Mouse (Mus musculus) myocyte (in vitro differentiated cells): ENCODE data around the gene Cul9. TPM values are rescaled to one million over a fixed set of nuclear protein-coding genes. Genes with fewer than 3 reads are reported as not detected.
A peak's percentile ranks its signal among the peaks of the same experiment; 100 is the strongest.

Source experiments
- H3K27me3 ChIP-seq: one replicate; pipeline ENCODE4 v1.6.1; 2011; ENCODE audit not compliant: control insufficient read depth, insufficient read depth, insufficient read length
- H3K36me3 ChIP-seq: one replicate; pipeline ENCODE4 v1.6.1; 2011; ENCODE audit not compliant: control insufficient read depth, insufficient read depth
- H3K4me2 ChIP-seq: one replicate; pipeline ENCODE4 v1.6.1; 2011; ENCODE audit warnings: low read depth, control low read depth
- H3K4me3 ChIP-seq: one replicate; pipeline ENCODE4 v1.5.1; 2011; ENCODE audit warnings: mild to moderate bottlenecking, control low read depth, moderate library complexity
- H3K79me2 ChIP-seq: one replicate; pipeline ENCODE4 v1.6.1; 2011; ENCODE audit not compliant: control insufficient read depth, insufficient read depth
- H3ac ChIP-seq: one replicate; pipeline ENCODE4 v1.6.1; 2011; ENCODE audit not compliant: control insufficient read depth, insufficient read length
- CEBPB ChIP-seq: IDR thresholded peaks from 2 replicates; pipeline ENCODE4 v1.6.1; 2011; ENCODE audit warnings: mild to moderate bottlenecking, moderate library complexity; ENCODE audit not compliant: poor library complexity, insufficient read depth, severe bottlenecking
- E2F4 ChIP-seq: IDR thresholded peaks from one replicate; pipeline ENCODE4 v1.6.1; 2011; ENCODE audit warnings: mild to moderate bottlenecking, control low read depth, moderate library complexity; ENCODE audit not compliant: insufficient read depth
- MAX ChIP-seq: IDR thresholded peaks from one replicate; pipeline ENCODE4 v1.6.1; 2011; ENCODE audit warnings: low read depth, mild to moderate bottlenecking, control low read depth
- MYOD1 ChIP-seq, 3 experiments: IDR thresholded peaks; one replicate each; pipeline ENCODE4 v1.6.1; 2011; ENCODE audit warnings: control low read depth in 2 of 3, low read depth in 2 of 3, mild to moderate bottlenecking in 2 of 3, moderate library complexity in 1 of 3; ENCODE audit not compliant: insufficient read length in 2 of 3, control insufficient read depth in 1 of 3
- MYOG ChIP-seq, 3 experiments: IDR thresholded peaks; one replicate each; pipeline ENCODE4 v1.6.1; 2011; ENCODE audit warnings: control low read depth in 2 of 3, low read depth in 2 of 3, mild to moderate bottlenecking in 2 of 3; ENCODE audit not compliant: insufficient read length in 2 of 3, control insufficient read depth in 1 of 3, insufficient read depth in 1 of 3
- POLR2A ChIP-seq: IDR thresholded peaks from one replicate; pipeline ENCODE4 v1.6.1; 2011; ENCODE audit warnings: low read depth, mild to moderate bottlenecking, control low read depth, moderate library complexity; ENCODE audit not compliant: insufficient read length
- POLR2AphosphoS2 ChIP-seq: IDR thresholded peaks from one replicate; pipeline ENCODE4 v1.6.1; 2011; ENCODE audit warnings: low read depth, control low read depth; ENCODE audit not compliant: insufficient read length
- REST ChIP-seq: IDR thresholded peaks from one replicate; pipeline ENCODE4 v1.6.1; 2011; ENCODE audit warnings: mild to moderate bottlenecking, control low read depth, moderate library complexity; ENCODE audit not compliant: insufficient read depth, insufficient read length
- SRF ChIP-seq: IDR thresholded peaks from one replicate; pipeline ENCODE4 v1.6.1; 2011; ENCODE audit warnings: low read depth; ENCODE audit not compliant: control insufficient read depth, insufficient read length
- TCF12 ChIP-seq: IDR thresholded peaks from one replicate; pipeline ENCODE4 v1.6.1; 2011; ENCODE audit warnings: mild to moderate bottlenecking, control low read depth; ENCODE audit not compliant: poor library complexity, insufficient read depth, severe bottlenecking
- TCF3 ChIP-seq: IDR thresholded peaks from one replicate; pipeline ENCODE4 v1.6.1; 2011; ENCODE audit warnings: low read depth, control low read depth; ENCODE audit not compliant: insufficient read length
- USF1 ChIP-seq: IDR thresholded peaks from one replicate; pipeline ENCODE4 v1.6.1; 2011; ENCODE audit warnings: low read depth, mild to moderate bottlenecking, control low read depth, moderate library complexity
- polyA plus RNA-seq: library from polyadenylated mRNA; unstranded; fragments of >200 nt; fragmentation: generic; extraction: Trizol; gene quantifications from one replicate; pipeline ENCODE4 v1.2.1, GENCODE M21; 2012; ENCODE audit warnings: missing spikeins

Gene Cul9
- polyA plus RNA-seq, 1 experiment = 0.43 TPM

DNA sequence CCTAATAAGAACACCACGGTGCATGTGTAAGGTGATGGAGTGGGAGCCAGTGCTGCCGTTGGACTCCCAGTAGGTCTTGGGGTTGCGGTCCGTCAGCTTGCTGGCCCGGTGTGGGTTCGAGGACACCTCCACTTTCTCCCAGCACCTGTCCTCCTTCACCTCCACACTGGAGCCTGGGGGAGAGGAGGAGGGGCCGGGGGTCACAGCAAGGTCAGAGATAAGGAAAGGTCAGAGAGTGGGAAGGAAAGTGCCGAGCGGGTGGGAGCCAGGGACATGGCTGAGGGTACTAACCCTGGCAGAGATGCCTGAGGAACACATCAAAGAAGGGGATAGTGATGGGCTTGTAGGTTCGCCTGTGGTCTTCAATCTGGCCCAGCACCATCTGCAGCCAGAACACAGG, 21.1 kb downstream of the Cul9 start:
- TF ChIP-seq E2F4 (no peak), CEBPB (no peak), TCF12 (no peak), REST (no peak), MYOD1 (IDR thresholded peaks at IDR 0.05; ENCODE audit: control insufficient read depth in 1 of 3, insufficient read length in 2 of 3, low read depth in 2 of 3) (no peak), MYOG (IDR thresholded peaks at IDR 0.05; ENCODE audit: control insufficient read depth in 1 of 3, insufficient read depth in 1 of 3, insufficient read length in 2 of 3, low read depth in 2 of 3) (no peak), POLR2A (no peak), TCF3 (no peak), SRF (no peak), MAX (no peak), USF1 (no peak)
- peaks cover 31% of the 10 kb centered on the region for H3K27me3 ChIP-seq
- H3ac ChIP-seq = no peak overlapping the region
- no peak overlapping the region for H3K4me3 ChIP-seq
- H3K79me2 ChIP-seq = no peaks in the 10 kb centered on the region
- no peak overlapping the region for H3K4me2 ChIP-seq
- H3K36me3 ChIP-seq = no peaks in the 10 kb centered on the region

DNA sequence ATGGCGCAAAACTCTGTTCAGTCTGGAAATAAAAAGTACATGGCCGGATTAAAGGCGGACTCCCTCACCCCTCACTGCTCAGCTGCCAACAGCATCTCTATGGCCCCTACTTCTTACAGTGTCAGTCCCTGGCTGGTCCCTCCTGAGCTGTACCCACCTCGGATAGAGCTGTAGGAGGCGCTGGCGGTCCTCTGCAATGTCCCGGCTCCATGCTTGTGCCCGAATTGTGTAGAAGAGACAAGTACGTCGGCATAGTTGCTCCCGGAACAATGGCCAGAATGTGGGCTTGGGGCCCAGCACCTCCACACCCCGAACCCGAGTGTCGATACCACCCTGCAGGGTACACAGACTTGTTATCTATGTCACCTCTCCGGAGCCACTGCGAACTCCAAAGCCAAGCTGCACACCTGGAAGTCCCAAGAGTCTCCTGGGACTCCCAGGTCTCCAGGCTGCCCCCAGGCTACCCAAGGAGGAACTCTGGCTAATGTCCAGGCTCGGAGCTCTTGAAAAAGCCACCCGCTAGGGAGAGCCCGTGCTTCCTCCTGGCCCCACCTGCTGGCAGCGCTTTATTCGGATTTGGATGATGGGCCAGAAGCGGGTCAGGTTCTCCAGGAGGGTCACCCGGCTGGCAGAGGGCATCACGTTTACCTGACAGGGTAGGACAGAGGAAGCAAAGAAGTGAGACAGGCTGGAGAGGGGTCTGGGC, 24.1 kb downstream of the Cul9 start:
- H3K4me2 ChIP-seq = no peak overlapping the region
- no peak overlapping the region for H3ac ChIP-seq
- TF ChIP-seq TCF12 (no peak), MAX (no peak), TCF3 (no peak), E2F4 (no peak), MYOD1 (IDR thresholded peaks at IDR 0.05; ENCODE audit: control insufficient read depth in 1 of 3, insufficient read length in 2 of 3, low read depth in 2 of 3) (no peak), POLR2A (no peak), REST (no peak), USF1 (no peak), POLR2AphosphoS2 (no peak), SRF (no peak), CEBPB (no peak), MYOG (IDR thresholded peaks at IDR 0.05; ENCODE audit: control insufficient read depth in 1 of 3, insufficient read depth in 1 of 3, insufficient read length in 2 of 3, low read depth in 2 of 3) (no peak)
- H3K36me3 ChIP-seq = no peaks in the 10 kb centered on the region
- no peaks in the 10 kb centered on the region for H3K79me2 ChIP-seq
- no peak overlapping the region for H3K4me3 ChIP-seq
- peaks cover 45% of the 10 kb centered on the region for H3K27me3 ChIP-seq

DNA sequence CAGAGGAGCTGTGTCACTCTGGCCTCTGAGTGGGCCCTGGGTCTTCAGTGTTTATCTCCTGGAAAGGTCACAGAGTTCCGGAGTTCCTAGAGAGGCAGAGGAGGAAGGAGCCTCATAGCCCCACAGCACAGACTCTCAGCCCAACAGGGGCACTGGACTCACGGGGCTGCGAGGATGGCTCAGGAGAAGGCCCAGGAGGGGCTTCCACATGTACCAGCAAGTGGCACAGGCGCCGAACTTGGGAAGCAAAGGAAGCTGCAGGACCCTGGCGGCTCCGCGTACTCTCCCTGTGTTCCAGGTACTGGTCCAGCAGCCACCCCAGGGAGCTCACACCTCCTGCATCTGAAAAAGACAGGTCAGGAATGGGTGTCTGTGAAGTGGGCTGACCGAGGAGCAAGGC, 25.0 kb downstream of the Cul9 start:
- TF ChIP-seq CEBPB (no peak), POLR2AphosphoS2 (no peak), REST (no peak)
- H3K4me3 ChIP-seq = no peak overlapping the region
- peaks cover 45% of the 10 kb centered on the region for H3K27me3 ChIP-seq
- H3K4me2 ChIP-seq = no peak overlapping the region
- no peaks in the 10 kb centered on the region for H3K79me2 ChIP-seq
- no peak overlapping the region for H3ac ChIP-seq
- H3K36me3 ChIP-seq = no peaks in the 10 kb centered on the region

DNA sequence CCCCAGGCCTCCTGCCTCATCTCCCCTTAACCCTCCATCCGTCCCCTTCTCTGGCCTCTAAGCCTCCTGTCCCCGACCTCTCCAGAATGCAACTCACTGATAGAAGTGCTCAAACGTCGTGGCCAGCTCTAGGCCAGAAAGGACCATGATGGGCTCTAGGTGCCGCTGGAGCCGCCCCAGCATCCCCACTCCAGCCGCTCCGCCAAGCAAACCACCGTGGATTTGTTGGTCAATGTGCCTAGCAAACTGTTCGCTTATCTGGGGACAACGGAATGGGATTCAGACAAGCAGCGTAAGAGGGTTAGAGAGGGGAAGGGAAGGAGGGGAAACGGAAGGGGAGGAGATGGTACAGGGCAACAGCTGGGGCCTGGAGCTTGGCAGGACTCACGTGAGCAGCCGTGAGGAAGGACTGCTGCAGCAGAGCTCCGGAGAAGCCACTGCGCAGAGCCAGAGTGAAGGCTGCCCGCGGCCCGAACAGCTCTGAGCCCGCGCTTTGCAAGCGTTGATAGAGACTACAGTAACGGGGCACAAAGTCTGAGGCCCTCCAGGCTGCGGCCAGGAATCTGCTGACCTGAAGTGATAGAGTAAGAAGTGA, 25.7 kb downstream of the Cul9 start:
- TF ChIP-seq MYOG (IDR thresholded peaks at IDR 0.05; ENCODE audit: control insufficient read depth in 1 of 3, insufficient read depth in 1 of 3, insufficient read length in 2 of 3, low read depth in 2 of 3) = peak in 1 of 3 experiments; percentile 17
- no peak for TF ChIP-seq USF1
- no peak for TF ChIP-seq TCF3
- TF ChIP-seq CEBPB = no peak
- peak in 1 of 3 experiments; percentile 5 for TF ChIP-seq MYOD1 (IDR thresholded peaks at IDR 0.05; ENCODE audit: control insufficient read depth in 1 of 3, insufficient read length in 2 of 3, low read depth in 2 of 3)
- no peak for TF ChIP-seq POLR2A
- Histone ChIP-seq H3K36me3 (no peaks in the 10 kb centered on the region), H3K4me3 (no peak overlapping the region), H3K79me2 (no peaks in the 10 kb centered on the region), H3K27me3 (peaks cover 45% of the 10 kb centered on the region), H3K4me2 (no peak overlapping the region), H3ac (no peak overlapping the region)

DNA sequence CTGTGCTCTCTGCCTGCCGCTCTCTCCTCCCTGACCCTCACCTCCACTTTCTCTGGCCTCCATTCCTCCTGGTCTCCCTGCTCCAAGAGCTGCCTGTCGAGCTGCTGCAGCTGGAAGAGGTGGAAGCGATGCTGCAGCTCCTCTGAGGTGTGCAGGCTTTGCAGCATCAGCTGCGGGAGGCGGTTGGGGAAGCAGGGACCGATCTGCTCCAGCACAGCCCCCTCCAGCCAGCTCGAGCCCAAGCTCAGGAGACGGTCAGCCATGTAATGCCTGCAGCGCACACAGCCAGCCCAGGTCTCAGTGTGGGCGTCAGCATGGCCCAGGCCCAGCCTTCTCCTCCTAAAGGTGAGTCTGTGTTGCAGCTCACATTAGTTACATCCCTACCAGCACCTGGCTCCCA, 26.2 kb downstream of the Cul9 start:
- H3K79me2 ChIP-seq = no peaks in the 10 kb centered on the region
- H3K4me2 ChIP-seq = no peak overlapping the region
- no peak overlapping the region for H3ac ChIP-seq
- peaks cover 45% of the 10 kb centered on the region for H3K27me3 ChIP-seq
- TF ChIP-seq POLR2AphosphoS2 (no peak), TCF3 (no peak)
- H3K4me3 ChIP-seq = no peak overlapping the region
- no peaks in the 10 kb centered on the region for H3K36me3 ChIP-seq
